Mouse (Mus musculus) erythroblast, embryonic 14.5 days (primary cell): ENCODE results near the gene Scamp4. TPM values are rescaled to one million over a fixed set of nuclear protein-coding genes. Genes with fewer than 3 reads are reported as not detected.

ENCODE experiments used
- H3K27me3 ChIP-seq: 2 replicates; pipeline ENCODE4 v1.6.1; 2012; ENCODE audit warnings: inconsistent platforms; ENCODE audit not compliant: control insufficient read depth
- H3K36me3 ChIP-seq: 2 replicates; pipeline ENCODE4 v1.6.1; 2012; ENCODE audit warnings: mild to moderate bottlenecking, inconsistent platforms; ENCODE audit not compliant: control insufficient read depth
- H3K4me1 ChIP-seq: 2 replicates; pipeline ENCODE4 v1.6.1; 2012; ENCODE audit warnings: inconsistent platforms; ENCODE audit not compliant: control insufficient read depth
- H3K4me3 ChIP-seq: replicated peaks from 2 replicates; pipeline ENCODE3; 2012; ENCODE audit warnings: moderate library complexity, mild to moderate bottlenecking, inconsistent platforms
- H3K9me3 ChIP-seq: 2 replicates; pipeline ENCODE4 v1.6.1; 2012; ENCODE audit warnings: low read length, inconsistent platforms, mixed read lengths; ENCODE audit not compliant: control insufficient read depth
- GATA1 ChIP-seq: IDR thresholded peaks from 2 replicates; pipeline ENCODE4 v1.6.1; 2012; ENCODE audit warnings: low read length, inconsistent platforms, mixed read lengths
- TAL1 ChIP-seq: IDR thresholded peaks from 3 replicates; pipeline ENCODE4 v1.6.1; 2012; ENCODE audit warnings: low read length, inconsistent platforms, mixed read lengths
- polyA plus RNA-seq: library from polyadenylated mRNA; stranded (reverse); fragments of >175 nt; gene quantifications from 2 replicates; pipeline ENCODE4 v1.2.3, GENCODE M21; 2012

Gene Scamp4
- polyA plus RNA-seq, 1 experiment, result 6.8 TPM

DNA sequence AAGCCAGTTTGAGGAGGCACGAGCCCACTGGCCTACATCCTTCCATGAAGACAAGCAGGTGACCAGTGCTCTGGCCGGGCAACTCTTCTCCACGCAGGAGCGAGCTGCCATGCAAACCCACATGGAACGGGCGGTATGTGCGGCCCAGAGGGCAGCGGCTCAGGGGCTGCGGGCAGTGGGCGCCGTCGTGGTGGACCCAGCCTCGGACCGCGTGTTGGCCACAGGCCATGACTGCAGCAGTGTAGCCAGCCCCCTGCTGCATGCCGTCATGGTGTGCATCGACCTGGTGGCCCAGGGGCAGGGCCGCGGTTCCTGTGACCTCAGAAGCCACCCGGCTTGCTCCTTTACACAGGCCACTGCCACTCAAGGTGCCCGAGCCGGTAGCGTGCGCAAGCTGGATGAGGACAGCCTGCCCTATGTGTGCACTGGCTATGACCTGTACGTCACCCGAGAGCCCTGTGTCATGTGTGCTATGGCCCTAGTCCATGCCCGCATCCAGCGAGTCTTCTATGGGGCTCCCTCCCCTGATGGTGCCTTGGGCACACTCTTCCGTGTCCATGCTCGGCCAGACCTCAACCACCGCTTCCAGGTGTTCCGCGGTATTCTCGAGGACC lies 4.2 kb downstream of the Scamp4 start:
- H3K27me3 ChIP-seq, result no peaks in the 10 kb centered on the region
- TF ChIP-seq TAL1 (no peak), GATA1 (no peak)
- H3K4me1 ChIP-seq, result peaks cover 95% of the 10 kb centered on the region
- H3K36me3 ChIP-seq, result peaks cover 77% of the 10 kb centered on the region
- no peak overlapping the region for H3K4me3 ChIP-seq
- peaks cover 7% of the 10 kb centered on the region for H3K9me3 ChIP-seq

DNA sequence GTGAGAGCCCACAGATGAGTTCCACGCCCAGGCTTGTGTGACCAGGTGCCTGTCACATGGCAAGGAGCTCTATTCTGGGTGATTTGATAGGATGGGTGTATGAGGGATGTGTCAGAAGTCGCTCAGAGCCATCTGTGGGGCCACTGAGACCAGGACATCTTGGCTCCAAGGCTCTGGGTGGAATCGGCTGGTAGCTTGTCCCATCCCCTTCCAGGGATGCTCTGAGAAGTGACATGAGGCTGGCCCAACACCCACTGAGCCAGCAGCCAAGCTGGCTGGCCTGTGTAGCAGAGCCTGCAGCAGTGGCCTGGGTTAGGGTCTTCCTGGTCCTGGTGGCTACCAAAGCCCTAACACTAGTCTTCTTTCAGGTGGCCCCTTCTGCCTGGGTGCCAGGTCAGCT lies 5.8 kb downstream of the Scamp4 start:
- Histone ChIP-seq H3K4me1 (peaks cover 80% of the 10 kb centered on the region), H3K9me3 (peaks cover 7% of the 10 kb centered on the region), H3K36me3 (peaks cover 93% of the 10 kb centered on the region), H3K4me3 (no peak overlapping the region), H3K27me3 (no peaks in the 10 kb centered on the region)
- TF ChIP-seq TAL1 (no peak), GATA1 (no peak)

DNA sequence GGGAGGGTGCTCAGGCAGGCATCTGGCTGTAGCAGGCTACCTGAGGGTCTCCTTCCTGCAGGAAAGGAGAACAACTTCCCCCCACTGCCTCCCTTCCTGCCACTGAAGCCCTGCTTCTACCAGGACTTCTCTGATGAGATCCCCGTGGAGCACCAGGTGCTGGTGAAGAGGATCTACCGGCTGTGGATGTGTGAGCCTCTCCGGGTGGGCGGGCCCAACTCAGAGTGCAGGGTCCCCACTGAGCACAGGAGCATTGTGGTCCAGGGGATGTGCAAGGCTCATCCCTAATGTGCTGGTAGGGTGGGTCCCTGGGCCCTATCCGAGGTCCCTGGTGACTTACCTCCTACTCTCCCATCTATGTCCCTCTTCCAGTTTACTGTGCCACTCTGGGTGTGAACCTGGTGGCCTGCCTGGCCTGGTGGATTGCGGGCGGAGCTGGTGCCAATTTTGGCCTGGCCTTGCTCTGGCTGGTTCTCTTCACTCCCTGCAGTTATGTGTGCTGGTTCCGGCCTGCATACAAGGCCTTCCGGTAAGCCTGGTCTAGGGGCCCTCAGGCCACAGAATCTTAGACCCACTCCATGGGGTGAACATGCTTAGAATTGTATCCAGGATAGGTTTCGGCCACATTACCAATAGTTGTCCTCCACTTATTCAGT lies 6.7 kb downstream of the Scamp4 start:
- Histone ChIP-seq H3K27me3 (no peaks in the 10 kb centered on the region), H3K9me3 (peaks cover 7% of the 10 kb centered on the region), H3K4me3 (no peak overlapping the region), H3K4me1 (peaks cover 71% of the 10 kb centered on the region), H3K36me3 (peaks cover 97% of the 10 kb centered on the region)
- TF ChIP-seq TAL1 (no peak), GATA1 (no peak)

DNA sequence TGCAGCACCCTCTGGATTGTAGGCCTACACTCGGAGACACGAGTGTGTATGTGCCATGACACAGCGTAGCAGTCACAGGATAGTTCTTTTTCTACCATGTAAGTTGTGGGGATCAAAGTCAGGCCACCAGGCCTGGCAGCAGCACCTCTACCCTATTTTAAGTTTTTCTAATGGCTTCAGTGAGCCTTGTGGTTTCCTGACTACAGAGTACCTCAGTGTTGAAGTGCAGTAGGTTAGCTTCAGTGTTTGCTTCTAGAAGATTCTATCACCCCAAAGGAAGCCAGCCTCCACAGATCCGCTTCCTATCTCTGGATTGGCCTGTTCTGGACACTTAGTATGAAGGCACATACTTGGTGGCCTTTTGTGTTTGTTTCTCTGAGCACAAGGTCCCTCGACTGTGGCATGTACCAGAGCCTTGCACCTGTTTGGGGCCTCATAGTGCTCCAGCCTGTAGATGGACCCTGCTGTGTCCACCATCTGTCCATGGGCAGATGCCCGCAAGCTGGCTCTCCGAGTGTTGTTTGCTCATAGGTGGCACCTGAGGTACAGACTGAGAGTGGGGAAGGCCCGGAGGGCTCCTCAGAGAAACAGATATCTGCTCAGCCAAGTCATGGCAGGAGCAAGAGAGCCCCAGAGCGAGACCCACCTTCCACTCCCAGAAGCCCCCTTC lies 7.6 kb downstream of the Scamp4 start:
- peaks cover 62% of the 10 kb centered on the region for H3K4me1 ChIP-seq
- peaks cover 97% of the 10 kb centered on the region for H3K36me3 ChIP-seq
- H3K27me3 ChIP-seq, result no peaks in the 10 kb centered on the region
- H3K4me3 ChIP-seq, result no peak overlapping the region
- no peak for TF ChIP-seq TAL1
- no peak for TF ChIP-seq GATA1
- peaks cover 7% of the 10 kb centered on the region for H3K9me3 ChIP-seq

DNA sequence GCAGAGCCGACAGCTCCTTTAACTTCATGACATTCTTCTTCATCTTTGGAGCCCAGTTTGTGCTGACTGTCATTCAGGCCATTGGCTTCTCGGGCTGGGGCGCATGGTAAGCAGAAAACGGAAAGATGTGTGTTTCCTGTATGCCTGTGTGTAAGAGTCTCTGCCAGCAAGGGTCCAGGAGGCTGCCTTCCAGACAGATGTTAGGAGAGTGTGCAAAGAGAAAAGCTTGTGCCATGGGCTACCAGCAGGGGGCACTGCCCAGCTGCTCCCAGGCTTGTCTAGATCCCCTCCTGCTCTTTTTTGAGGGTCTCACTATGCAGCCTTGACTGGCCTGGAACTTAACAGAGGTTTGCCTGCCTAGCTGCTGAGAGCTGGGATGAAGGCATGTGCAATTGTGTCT lies 8.4 kb downstream of the Scamp4 start:
- Histone ChIP-seq H3K4me1 (peaks cover 60% of the 10 kb centered on the region), H3K36me3 (peaks cover 99% of the 10 kb centered on the region), H3K4me3 (no peak overlapping the region), H3K27me3 (no peaks in the 10 kb centered on the region), H3K9me3 (peaks cover 7% of the 10 kb centered on the region)
- TF ChIP-seq TAL1 (no peak), GATA1 (no peak)

DNA sequence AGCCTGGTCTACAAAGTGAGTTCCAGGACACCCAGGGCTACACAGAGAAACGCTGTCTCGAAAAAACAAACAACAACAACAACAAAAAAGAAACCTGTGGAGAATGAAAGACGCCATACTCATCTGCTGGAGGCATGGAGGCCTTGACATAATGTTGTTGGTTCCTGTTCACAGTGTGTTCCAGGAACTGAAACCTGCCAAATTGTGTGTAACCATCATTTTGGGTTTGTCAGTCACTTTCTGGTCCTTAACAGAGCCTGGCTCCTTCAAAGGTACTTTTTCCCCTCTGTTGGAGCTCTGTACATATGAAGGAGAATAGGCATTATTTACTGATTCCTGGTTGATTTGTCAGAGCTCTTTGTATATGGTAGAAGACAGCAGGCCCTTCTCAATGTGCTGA lies 9.2 kb downstream of the Scamp4 start:
- H3K9me3 ChIP-seq, result peaks cover 1% of the 10 kb centered on the region; the same call in 1 of the 2 replicates
- H3K36me3 ChIP-seq, result peaks cover 97% of the 10 kb centered on the region
- TF ChIP-seq GATA1 (no peak), TAL1 (no peak)
- H3K4me1 ChIP-seq, result peaks cover 53% of the 10 kb centered on the region
- H3K4me3 ChIP-seq, result no peak overlapping the region
- no peaks in the 10 kb centered on the region for H3K27me3 ChIP-seq

DNA sequence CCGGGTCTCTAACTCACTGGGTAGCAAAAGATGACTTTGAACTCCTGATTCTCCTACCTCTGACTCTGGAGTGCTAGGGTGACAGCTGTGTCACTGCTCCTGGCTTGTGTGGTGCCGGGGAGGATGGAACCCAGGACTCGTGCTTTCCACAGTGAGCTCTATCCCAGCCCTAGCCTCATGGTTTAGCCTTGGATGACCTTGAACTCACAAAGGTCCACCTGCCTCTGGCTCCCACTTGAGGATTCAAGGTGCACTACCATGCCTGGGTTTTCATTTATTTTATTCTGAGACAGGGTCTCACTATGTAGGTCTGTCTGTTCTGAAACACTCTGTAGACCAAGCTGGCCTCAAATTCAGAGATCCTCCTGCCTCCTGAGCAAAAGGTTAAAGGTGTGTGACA lies 11.1 kb downstream of the Scamp4 start:
- TF ChIP-seq TAL1, result no peak
- TF ChIP-seq GATA1, result no peak
- peaks cover 78% of the 10 kb centered on the region for H3K36me3 ChIP-seq
- H3K4me1 ChIP-seq, result peaks cover 39% of the 10 kb centered on the region

DNA sequence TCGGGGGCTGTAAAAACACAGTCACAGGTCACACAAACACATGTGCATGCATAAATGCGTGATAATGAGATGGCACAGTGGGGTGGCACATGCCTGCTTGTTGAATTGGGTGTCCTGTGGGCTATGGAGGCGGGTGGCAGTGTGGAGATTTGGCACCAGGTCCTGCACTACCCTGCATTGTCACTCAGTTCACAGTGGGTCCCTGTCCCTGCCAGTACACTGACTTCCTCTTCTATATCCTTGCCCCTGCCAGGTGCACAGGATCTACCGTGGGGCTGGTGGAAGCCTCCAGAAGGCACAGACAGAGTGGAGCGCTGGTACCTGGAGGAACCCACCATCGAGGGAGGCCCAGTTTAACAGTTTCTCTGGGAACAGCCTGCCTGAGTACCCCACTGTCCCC lies 11.7 kb downstream of the Scamp4 start:
- H3K4me3 ChIP-seq, result no peak overlapping the region
- H3K36me3 ChIP-seq, result peaks cover 72% of the 10 kb centered on the region
- no peaks in the 10 kb centered on the region for H3K27me3 ChIP-seq
- H3K9me3 ChIP-seq, result no peaks in the 10 kb centered on the region
- TF ChIP-seq GATA1 (no peak), TAL1 (no peak)
- H3K4me1 ChIP-seq, result peaks cover 33% of the 10 kb centered on the region

More for the DNA sequence above, 11.1 kb downstream of the Scamp4 start:
- no peak overlapping the region for H3K4me3 ChIP-seq
- H3K9me3 ChIP-seq, result no peaks in the 10 kb centered on the region
- H3K27me3 ChIP-seq, result no peaks in the 10 kb centered on the region

DNA sequence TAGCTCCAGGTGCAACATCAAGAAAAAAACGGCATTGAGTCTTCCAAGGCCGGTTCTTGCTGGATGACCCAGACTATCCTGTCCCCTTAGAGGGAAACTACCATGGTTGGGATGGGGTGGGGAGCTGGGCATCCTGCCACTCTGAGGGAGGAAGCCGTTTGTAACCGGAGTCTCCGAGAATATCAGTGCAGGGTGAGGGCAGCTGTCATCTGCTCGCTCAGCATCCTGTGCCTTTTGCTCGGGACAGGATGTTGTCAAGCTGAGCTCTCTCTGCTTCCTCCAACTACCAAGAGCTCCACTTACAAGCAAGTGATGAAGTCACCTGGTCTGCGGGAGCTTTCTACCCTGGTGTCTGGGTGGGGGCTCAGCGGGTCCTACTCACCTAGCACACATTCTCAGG lies 15.5 kb downstream of the Scamp4 start:
- Histone ChIP-seq H3K36me3 (peaks cover 35% of the 10 kb centered on the region), H3K4me1 (peaks cover 41% of the 10 kb centered on the region), H3K27me3 (no peaks in the 10 kb centered on the region), H3K9me3 (no peaks in the 10 kb centered on the region), H3K4me3 (no peak overlapping the region)
- TF ChIP-seq TAL1 (no peak), GATA1 (no peak)
